Mouse (Mus musculus): ENCODE data around the gene Trim13. TPM values are rescaled to one million over a fixed set of nuclear protein-coding genes. Genes with fewer than 3 reads are reported as not detected.
"Not testable (repeated sequence)": the region's sequence is repeated elsewhere in the genome, so short reads cannot be mapped to it uniquely, and the experiment has no call there.

Trim13 gene
- polyA plus RNA-seq, 1 experiment from 2014 or later = 40.5 TPM

- Histone ChIP-seq H3K9ac (no peak overlapping the region), H3K4me1 (no peaks in the 10 kb centered on the region), H3K27me3 (no peaks in the 10 kb centered on the region), H3K36me3 (no peaks in the 10 kb centered on the region), H3K4me3 (no peak overlapping the region), H3K27ac (no peak overlapping the region), H3K9me3 (replicated peaks) (no peaks in the 10 kb centered on the region), H3K4me2 (replicated peaks) (no peak overlapping the region)
- WGBS = 87% methylated on average over 4 of the region's 4 CpGs
- no peak for ATAC-seq (ENCODE audit: low FRiP score)
Observed at GRCm38 (mm10) chr14:61589288-61590065, 8.6 kb upstream of the Trim13 start.

GRCm38 (mm10) chr14:61596719-61597426 lies 1.2 kb upstream of the Trim13 start:
- Histone ChIP-seq H3K4me3 (no peak overlapping the region), H3K9me3 (replicated peaks) (no peaks in the 10 kb centered on the region), H3K36me3 (no peaks in the 10 kb centered on the region), H3K4me2 (replicated peaks) (no peak overlapping the region), H3K9ac (no peak overlapping the region), H3K27me3 (no peaks in the 10 kb centered on the region), H3K27ac (no peak overlapping the region), H3K4me1 (peaks cover 10% of the 10 kb centered on the region)
- 93% methylated on average over 9 of the region's 9 CpGs for WGBS
- ATAC-seq (ENCODE audit: low FRiP score) = no peak

DNA sequence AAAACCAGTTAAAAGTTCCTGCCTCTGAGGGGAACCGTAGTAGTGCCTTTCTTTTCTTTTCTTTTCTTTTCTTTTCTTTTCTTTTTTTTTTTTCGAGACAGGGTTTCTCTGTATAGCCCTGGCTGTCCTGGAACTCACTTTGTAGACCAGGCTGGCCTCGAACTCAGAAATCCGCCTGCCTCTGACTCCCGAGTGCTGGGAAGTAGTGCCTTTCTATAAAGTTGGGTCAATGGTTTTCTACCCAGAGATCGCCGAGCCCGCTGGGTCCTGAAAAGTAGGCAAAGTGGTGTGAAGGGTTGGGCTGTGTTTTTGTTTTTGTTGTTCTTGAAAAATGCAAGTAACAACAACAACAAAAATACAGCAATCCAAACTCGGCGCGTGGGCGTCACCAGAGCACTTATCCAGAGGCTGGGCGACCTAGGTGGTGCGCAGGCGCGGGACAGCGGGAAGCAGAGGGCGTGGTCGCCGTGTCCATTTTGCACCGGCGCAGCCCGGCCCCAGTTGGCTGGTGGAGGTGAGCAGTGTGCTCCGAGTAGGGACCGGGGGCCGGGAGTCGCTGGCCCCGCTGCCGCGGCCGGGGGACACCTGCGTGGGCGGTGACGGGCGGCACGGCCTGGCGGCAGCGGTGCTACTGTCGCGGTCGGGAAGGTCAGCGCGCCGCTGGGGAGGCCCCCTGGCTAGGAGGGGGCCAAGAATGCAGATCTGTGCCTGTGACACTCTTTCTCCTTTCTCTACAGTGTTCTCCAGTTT lies 1.2 kb downstream of the Trim13 start:
- WGBS = 8% methylated on average over 34 of the region's 44 CpGs
- Histone ChIP-seq H3K4me2 (replicated peaks) (peak overlapping the region; percentile 58), H3K9me3 (replicated peaks) (no peaks in the 10 kb centered on the region)

DNA sequence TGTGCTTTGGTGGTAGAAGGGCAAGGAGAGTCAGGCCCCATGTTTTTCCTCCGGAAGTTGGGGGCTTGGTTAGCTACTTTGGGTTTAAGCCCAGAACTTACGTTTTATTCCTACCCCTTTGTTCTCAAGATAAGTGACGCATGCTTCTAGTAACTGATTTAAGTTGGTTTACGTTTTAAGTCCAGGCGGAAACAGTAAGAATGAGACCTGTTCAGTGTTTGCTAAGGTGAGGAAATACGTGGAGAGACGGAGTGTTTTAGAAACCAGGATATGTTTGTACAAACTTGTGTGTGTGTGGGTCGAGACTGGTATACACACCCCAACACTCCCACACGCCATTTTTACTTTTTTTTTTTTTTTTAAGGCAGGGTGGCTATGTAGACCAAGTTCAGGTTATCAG lies 3.3 kb downstream of the Trim13 start:
- Histone ChIP-seq H3K27ac (no peak overlapping the region), H3K9me3 (replicated peaks) (no peaks in the 10 kb centered on the region), H3K36me3 (peaks cover 25% of the 10 kb centered on the region), H3K9ac (no peak overlapping the region), H3K27me3 (no peaks in the 10 kb centered on the region), H3K4me3 (no peak overlapping the region), H3K4me2 (replicated peaks) (peak overlapping the region; percentile 58; the same call in 1 of the 2 replicates), H3K4me1 (peaks cover 17% of the 10 kb centered on the region)
- no peak for ATAC-seq (ENCODE audit: low FRiP score)
- 91% methylated on average over 9 of the region's 9 CpGs for WGBS

More for the DNA sequence above, 1.2 kb downstream of the Trim13 start:
- H3K4me1 ChIP-seq = peaks cover 17% of the 10 kb centered on the region
- H3K4me3 ChIP-seq = peak overlapping the region; percentile 79
- peak overlapping the region; percentile 77 for H3K27ac ChIP-seq
- ATAC-seq (ENCODE audit: low FRiP score) = peak; percentile 94
- peak overlapping the region; percentile 84 for H3K9ac ChIP-seq
- H3K27me3 ChIP-seq = no peaks in the 10 kb centered on the region
- peaks cover 6% of the 10 kb centered on the region; the same call in 1 of the 2 replicates for H3K36me3 ChIP-seq

DNA sequence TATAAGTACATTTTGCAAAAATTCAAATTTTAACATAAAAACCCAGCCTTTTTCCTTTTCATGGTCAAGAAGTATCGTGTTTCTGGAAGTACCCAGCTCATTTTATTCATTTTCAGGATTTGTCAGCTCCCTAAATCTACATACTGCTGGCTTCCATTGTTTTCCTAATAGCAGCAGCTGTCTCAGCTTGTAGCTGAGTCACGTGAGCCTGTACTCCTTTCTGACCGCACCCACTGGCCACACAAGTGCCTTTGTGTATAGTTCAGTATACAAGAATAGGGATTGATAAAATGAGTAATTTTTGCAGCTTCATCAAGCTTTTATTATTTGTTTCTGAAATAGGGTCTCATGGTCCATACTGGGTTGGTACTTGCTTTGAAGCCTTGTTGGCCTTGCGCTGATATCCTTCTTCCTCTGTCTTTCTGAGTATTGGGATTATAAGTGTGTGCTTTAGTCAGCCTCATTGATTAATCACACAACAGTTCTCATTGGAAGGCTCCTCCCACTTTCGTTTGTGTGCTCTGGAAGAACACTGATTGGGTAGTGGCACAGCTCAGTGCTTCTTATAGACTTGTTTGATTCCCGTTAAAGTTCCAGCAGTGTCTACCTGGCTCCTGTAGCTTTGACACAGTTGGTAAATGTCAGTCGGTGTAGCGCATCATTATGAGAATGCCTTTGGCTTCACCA lies 5.2 kb downstream of the Trim13 start:
- Histone ChIP-seq H3K4me2 (replicated peaks) (0 out of 2 replicates have a peak overlapping the region, but pooled peaks have one; percentile 5), H3K36me3 (peaks cover 39% of the 10 kb centered on the region), H3K4me3 (no peak overlapping the region), H3K4me1 (peaks cover 17% of the 10 kb centered on the region), H3K9ac (no peak overlapping the region), H3K27me3 (no peaks in the 10 kb centered on the region), H3K9me3 (replicated peaks) (no peaks in the 10 kb centered on the region), H3K27ac (no peak overlapping the region)
- peak; percentile 62; the same call in 1 of the 2 replicates for ATAC-seq (ENCODE audit: low FRiP score)
- WGBS = 68% methylated on average over 8 of the region's 8 CpGs

DNA sequence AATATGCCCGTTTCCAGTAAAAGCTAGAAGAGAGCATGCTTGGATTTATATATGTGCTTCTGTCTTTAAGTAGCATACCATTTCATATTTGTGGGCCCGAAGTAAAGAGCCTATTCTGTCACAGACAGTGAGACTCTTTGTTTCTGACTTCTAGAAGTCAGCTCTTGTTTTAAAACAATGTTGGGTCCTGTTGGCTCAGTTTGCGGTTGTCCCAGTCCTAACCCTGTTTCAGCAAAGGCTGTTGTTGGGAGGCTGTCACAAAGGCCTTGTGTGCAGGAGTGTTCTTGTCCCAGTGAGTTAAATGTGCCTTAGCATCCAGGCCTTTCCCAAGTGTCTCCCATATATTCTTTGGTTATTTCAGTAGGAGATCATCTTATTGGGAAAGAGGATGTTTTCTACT lies 6.0 kb downstream of the Trim13 start:
- H3K4me3 ChIP-seq = no peak overlapping the region
- H3K4me1 ChIP-seq = peaks cover 17% of the 10 kb centered on the region
- no peak overlapping the region for H3K9ac ChIP-seq
- 88% methylated on average over 3 of the region's 3 CpGs for WGBS
- ATAC-seq (ENCODE audit: low FRiP score) = no peak
- no peaks in the 10 kb centered on the region for H3K9me3 ChIP-seq (replicated peaks)
- H3K27me3 ChIP-seq = no peaks in the 10 kb centered on the region
- H3K36me3 ChIP-seq = peaks cover 39% of the 10 kb centered on the region
- no peak overlapping the region for H3K4me2 ChIP-seq (replicated peaks)
- H3K27ac ChIP-seq = no peak overlapping the region

- not testable (repeated sequence) for H3K27ac ChIP-seq; ATAC-seq (ENCODE audit: low FRiP score)
Observed at GRCm38 (mm10) chr14:61606088-61606487, 8.0 kb downstream of the Trim13 start.

GRCm38 (mm10) chr14:61607157-61607556 lies 9.1 kb downstream of the Trim13 start, which contains the start of gene Kcnrg:
Gene Kcnrg, plus strand, starts transcription at chr14:61607457.
- no peak for ATAC-seq (ENCODE audit: low FRiP score)
- Histone ChIP-seq H3K27ac (no peak within 1 kb of the TSS), H3K27me3 (no peaks in the 10 kb centered on the region), H3K9me3 (replicated peaks) (no peaks in the 10 kb centered on the region), H3K9ac (no peak within 1 kb of the TSS), H3K4me1 (peaks cover 5% of the 10 kb centered on the region), H3K36me3 (peaks cover 39% of the 10 kb centered on the region), H3K4me2 (replicated peaks) (no peak within 1 kb of the TSS), H3K4me3 (no peak within 1 kb of the TSS)
- WGBS = 92% methylated on average over 3 of the region's 3 CpGs

More at GRCm38 (mm10) chr14:61606088-61606487, 8.0 kb downstream of the Trim13 start:
- H3K36me3 ChIP-seq = peaks cover 39% of the 10 kb centered on the region
- not testable (repeated sequence) for H3K4me3 ChIP-seq; H3K27me3 ChIP-seq; H3K4me1 ChIP-seq; H3K9ac ChIP-seq; H3K4me2 ChIP-seq (replicated peaks); H3K9me3 ChIP-seq (replicated peaks)
- 93% methylated on average over 2 of the region's 2 CpGs for WGBS

GRCm38 (mm10) chr14:61611766-61612165 lies 13.7 kb downstream of the Trim13 start:
- 93% methylated on average over 5 of the region's 5 CpGs for WGBS
- H3K36me3 ChIP-seq = peaks cover 14% of the 10 kb centered on the region; the same call in 1 of the 2 replicates
- no peaks in the 10 kb centered on the region for H3K27me3 ChIP-seq
- H3K4me2 ChIP-seq (replicated peaks) = no peak overlapping the region
- no peak overlapping the region for H3K27ac ChIP-seq
- H3K9me3 ChIP-seq (replicated peaks) = no peaks in the 10 kb centered on the region
- ATAC-seq (ENCODE audit: low FRiP score) = no peak
- H3K4me1 ChIP-seq = no peaks in the 10 kb centered on the region
- no peak overlapping the region for H3K4me3 ChIP-seq
- H3K9ac ChIP-seq = no peak overlapping the region

DNA sequence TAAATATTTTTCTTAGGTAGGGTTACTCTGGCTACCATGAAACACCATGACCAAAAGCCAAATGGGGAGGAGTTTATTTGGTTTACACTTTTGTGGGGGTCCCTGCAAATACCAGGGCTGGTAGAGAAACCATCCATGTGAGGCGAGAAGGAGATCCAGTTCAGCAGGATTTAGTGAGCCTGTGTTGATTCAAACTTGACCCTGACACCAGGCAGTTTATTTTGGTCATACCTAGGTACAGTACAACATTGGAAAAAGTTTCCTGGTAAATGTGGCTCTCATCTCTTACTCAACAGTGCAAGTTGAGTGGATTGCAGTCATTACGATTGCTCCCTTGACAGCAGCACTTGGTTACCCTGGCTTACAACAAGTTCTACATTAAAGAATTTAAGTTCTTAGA lies 15.3 kb downstream of the Trim13 start:
- ATAC-seq (ENCODE audit: low FRiP score) = no peak
- Histone ChIP-seq H3K27me3 (no peaks in the 10 kb centered on the region), H3K4me1 (no peaks in the 10 kb centered on the region), H3K9me3 (replicated peaks) (no peaks in the 10 kb centered on the region), H3K9ac (no peak overlapping the region), H3K4me2 (replicated peaks) (no peak overlapping the region), H3K4me3 (no peak overlapping the region), H3K36me3 (peaks cover 3% of the 10 kb centered on the region; the same call in 1 of the 2 replicates), H3K27ac (no peak overlapping the region)
- 96% methylated on average over 2 of the region's 2 CpGs for WGBS

- WGBS = 94% methylated on average over 2 of the region's 2 CpGs
- no peaks in the 10 kb centered on the region for H3K9me3 ChIP-seq (replicated peaks)
- no peak overlapping the region for H3K9ac ChIP-seq
- no peaks in the 10 kb centered on the region for H3K27me3 ChIP-seq
- no peak overlapping the region for H3K27ac ChIP-seq
- no peaks in the 10 kb centered on the region for H3K4me1 ChIP-seq
- peaks cover 6% of the 10 kb centered on the region; the same call in 1 of the 2 replicates for H3K36me3 ChIP-seq
- no peak overlapping the region for H3K4me3 ChIP-seq
- no peak overlapping the region for H3K4me2 ChIP-seq (replicated peaks)
- ATAC-seq (ENCODE audit: low FRiP score) = no peak
Observed at GRCm38 (mm10) chr14:61620371-61620770, 22.3 kb downstream of the Trim13 start.
